Mouse (Mus musculus) liver, embryonic 16.5 days (tissue): Measurements from ENCODE around the gene Glrx2. TPM values are rescaled to one million over a fixed set of nuclear protein-coding genes. Genes with fewer than 3 reads are reported as not detected.
"Not testable (repeated sequence)": the region's sequence is repeated elsewhere in the genome, so short reads cannot be mapped to it uniquely, and the experiment has no call there.

Experiments
- ATAC-seq: fragments of 200-750 bp; cut with Nextera tagmentation; 2 replicates; pipeline ENCODE4 v1.8.0; 2017; ENCODE audit warnings: low read depth, mild to moderate bottlenecking, moderate number of reproducible peaks, moderate library complexity
- H3K27ac ChIP-seq: fragments of 300-500 bp; sonication (generic); 2 replicates; pipeline ENCODE4 v1.5.1; 2014; ENCODE audit warnings: mild to moderate bottlenecking, low read length
- H3K27me3 ChIP-seq: fragments of 300-500 bp; sonication (generic); 2 replicates; pipeline ENCODE4 v1.6.1; 2014; ENCODE audit warnings: low read depth, low read length, mixed read lengths; ENCODE audit not compliant: control insufficient read depth, insufficient read depth
- H3K36me3 ChIP-seq: fragments of 300-500 bp; sonication (generic); 2 replicates; pipeline ENCODE4 v1.6.1; 2014; ENCODE audit warnings: mild to moderate bottlenecking; ENCODE audit not compliant: control insufficient read depth, insufficient read depth
- H3K4me1 ChIP-seq: fragments of 300-500 bp; sonication (generic); 2 replicates; pipeline ENCODE4 v1.6.1; 2014; ENCODE audit warnings: low read depth, low read length, mixed read lengths; ENCODE audit not compliant: control insufficient read depth
- H3K4me2 ChIP-seq: fragments of 300-500 bp; sonication (generic); 2 replicates; pipeline ENCODE4 v1.6.1; 2014; ENCODE audit warnings: low read depth, low read length, mixed read lengths
- H3K4me3 ChIP-seq: fragments of 300-500 bp; sonication (generic); 2 replicates; pipeline ENCODE4 v1.5.1; 2014; ENCODE audit warnings: low read depth, mild to moderate bottlenecking, low read length
- H3K9ac ChIP-seq: fragments of 300-500 bp; sonication (generic); 2 replicates; pipeline ENCODE4 v1.6.1; 2014; ENCODE audit warnings: low read depth, low read length
- H3K9me3 ChIP-seq: fragments of 300-500 bp; sonication (generic); replicated peaks from 2 replicates; pipeline ENCODE4 v1.6.1; 2016; ENCODE audit warnings: low read length; ENCODE audit not compliant: control insufficient read depth
- WGBS: fragments of 180-500 bp; shearing (Covaris S2); extraction: QIAGEN DNeasy Blood & Tissue Kit; methylation state at CpG from one replicate; pipeline ENCODE4 v1.1.7; 2014; ENCODE audit not compliant: insufficient replicate concordance; 5-methylcytosine and 5-hydroxymethylcytosine counted together
- polyA plus RNA-seq: library from polyadenylated mRNA; unstranded; fragments of >200 nt; fragmentation: Nextera tagmentation; extraction: Ambion mirVana; gene quantifications from 2 replicates; pipeline ENCODE4 v1.2.1, GENCODE M21; 2015

Glrx2 gene
- 43.6 and 46.2 TPM in 2 replicates for polyA plus RNA-seq

DNA sequence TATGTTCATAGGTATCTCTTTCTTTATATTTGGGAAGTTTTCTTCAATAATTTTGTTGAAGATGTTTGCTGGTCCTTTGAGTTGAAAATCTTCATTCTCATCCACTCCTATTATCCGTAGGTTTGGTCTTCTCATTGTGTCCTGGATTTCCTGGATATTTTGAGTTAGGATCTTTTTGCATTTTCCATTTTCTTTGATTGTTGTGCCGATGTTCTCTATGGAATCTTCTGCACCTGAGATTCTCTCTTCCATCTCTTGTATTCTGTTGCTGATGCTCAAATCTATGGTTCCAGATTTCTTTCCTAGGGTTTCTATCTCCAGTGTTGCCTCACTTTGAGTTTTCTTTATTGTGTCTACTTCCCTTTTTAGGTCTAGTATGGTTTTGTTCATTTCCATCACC, at the start of gene Glrx2:
Glrx2 (plus strand) TSS at position 301 of the 400 bp plus-strand sequence.
- WGBS: no CpG with 5 or more reads among the region's 2 CpGs
- not testable (repeated sequence) for H3K27me3 ChIP-seq, H3K9ac ChIP-seq, H3K9me3 ChIP-seq, H3K36me3 ChIP-seq, H3K4me1 ChIP-seq, H3K27ac ChIP-seq, ATAC-seq, H3K4me2 ChIP-seq, H3K4me3 ChIP-seq

DNA sequence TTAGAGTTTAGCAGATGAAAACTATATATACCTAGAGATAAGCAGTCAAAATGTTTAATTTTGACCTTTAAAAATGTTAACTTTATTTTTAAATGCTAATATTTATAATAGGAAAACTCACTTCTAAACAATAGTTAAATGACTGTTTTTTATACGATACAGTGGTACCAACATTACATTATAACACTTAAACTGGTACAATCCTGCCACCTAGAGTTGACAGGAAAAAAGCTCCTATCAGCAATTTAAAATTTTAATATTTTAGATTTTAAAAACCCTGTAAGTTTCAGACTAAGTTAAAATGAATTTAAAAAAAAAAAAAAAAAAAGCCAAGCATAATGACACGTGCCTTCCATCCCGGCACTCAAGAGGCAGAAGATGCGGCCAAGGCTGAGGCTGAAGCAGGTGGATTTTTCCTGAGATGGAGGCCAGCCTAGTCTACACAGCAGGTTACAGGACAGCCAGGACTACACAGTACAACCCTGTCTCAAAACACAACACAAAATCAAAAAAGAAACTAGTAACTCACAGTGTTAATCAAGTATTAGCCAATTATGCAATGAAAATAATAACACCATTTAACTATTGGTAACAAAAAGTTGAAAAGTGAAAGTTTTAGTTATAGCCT, 40.3 kb upstream of the Glrx2 start:
- Histone ChIP-seq H3K4me1 (no peaks in the 10 kb centered on the region), H3K27me3 (no peaks in the 10 kb centered on the region), H3K36me3 (peaks cover 3% of the 10 kb centered on the region), H3K9ac (no peak overlapping the region), H3K27ac (no peak overlapping the region), H3K9me3 (no peaks in the 10 kb centered on the region), H3K4me2 (no peak overlapping the region), H3K4me3 (no peak overlapping the region)
- ATAC-seq: no peak
- 87% methylated on average over 4 of the region's 4 CpGs for WGBS

DNA sequence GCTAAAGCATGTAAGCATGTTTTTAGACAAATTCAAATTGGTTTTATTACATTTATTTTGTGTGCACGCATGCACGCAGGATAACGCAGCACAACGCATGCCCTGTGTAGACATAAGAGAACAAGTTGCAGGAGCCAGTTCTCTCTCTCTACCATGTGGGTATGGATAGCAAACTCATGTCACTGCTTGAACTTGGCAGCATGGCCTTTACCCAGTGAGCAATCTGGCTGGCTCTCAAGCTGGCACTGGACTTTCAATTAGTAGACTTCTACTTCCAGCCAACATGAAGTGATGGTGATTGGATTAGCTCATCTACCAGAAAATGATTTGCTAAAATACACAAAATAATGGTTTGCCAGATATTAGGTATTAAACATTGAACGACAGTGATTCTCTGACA, 35.0 kb upstream of the Glrx2 start:
- H3K4me1 ChIP-seq: no peaks in the 10 kb centered on the region
- no peak overlapping the region for H3K27ac ChIP-seq
- H3K27me3 ChIP-seq: no peaks in the 10 kb centered on the region
- no peak overlapping the region for H3K9ac ChIP-seq
- 89% methylated on average over 5 of the region's 5 CpGs for WGBS
- no peak overlapping the region for H3K4me3 ChIP-seq
- no peak for ATAC-seq
- peaks cover 10% of the 10 kb centered on the region for H3K36me3 ChIP-seq
- H3K9me3 ChIP-seq: no peaks in the 10 kb centered on the region
- H3K4me2 ChIP-seq: no peak overlapping the region

DNA sequence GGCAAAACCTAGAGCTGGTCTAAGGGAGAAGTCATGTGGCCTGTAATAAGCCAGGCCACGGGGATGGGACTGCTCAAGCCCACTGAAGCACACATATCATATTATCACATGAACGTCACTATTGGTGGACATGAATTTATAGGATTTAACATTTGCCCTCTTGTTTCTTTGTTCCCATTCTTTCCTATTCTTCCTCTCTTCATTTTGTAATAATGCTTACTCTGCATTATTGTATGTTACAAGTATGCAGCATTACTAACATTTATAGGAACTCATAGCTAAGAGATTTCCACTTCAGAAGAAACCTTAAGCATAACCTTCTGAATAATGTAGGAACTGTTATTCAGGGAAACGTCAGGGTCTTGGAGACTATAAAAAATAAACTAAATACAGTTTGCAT, 31.3 kb upstream of the Glrx2 start:
- 78% methylated on average over 3 of the region's 3 CpGs for WGBS
- no peak overlapping the region for H3K27ac ChIP-seq
- no peak overlapping the region for H3K4me3 ChIP-seq
- no peaks in the 10 kb centered on the region for H3K27me3 ChIP-seq
- no peak overlapping the region for H3K9ac ChIP-seq
- no peak overlapping the region for H3K4me2 ChIP-seq
- no peaks in the 10 kb centered on the region for H3K4me1 ChIP-seq
- H3K9me3 ChIP-seq: no peaks in the 10 kb centered on the region
- peaks cover 9% of the 10 kb centered on the region for H3K36me3 ChIP-seq
- ATAC-seq: no peak

DNA sequence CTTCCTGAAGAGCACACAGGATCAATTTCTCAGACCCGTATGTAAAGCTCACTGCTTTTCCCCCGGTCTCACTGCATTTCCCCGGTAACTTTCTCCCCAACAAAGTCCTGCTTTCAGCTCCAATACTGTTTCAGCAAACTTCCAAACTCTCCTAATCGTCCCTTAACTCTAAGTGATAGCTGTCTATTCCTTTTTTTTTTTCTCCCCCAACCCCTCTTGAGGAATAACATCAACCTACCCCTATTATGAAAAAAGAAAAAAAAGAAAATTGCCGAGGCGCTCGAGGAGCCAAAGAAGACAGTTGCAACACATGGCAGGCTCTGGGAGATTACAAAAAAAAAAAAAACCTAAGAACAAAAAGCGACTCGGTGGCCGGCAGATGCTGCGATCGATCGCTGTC, 14.4 kb upstream of the Glrx2 start:
- H3K9me3 ChIP-seq: no peaks in the 10 kb centered on the region
- peaks cover 9% of the 10 kb centered on the region for H3K4me1 ChIP-seq
- WGBS: under 1% methylated on average over 13 of the region's 13 CpGs
- peak overlapping the region; percentile 91 for H3K4me3 ChIP-seq
- H3K27me3 ChIP-seq: no peaks in the 10 kb centered on the region
- peaks cover 6% of the 10 kb centered on the region; the same call in 1 of the 2 replicates for H3K36me3 ChIP-seq
- peak overlapping the region; percentile 91 for H3K4me2 ChIP-seq
- ATAC-seq: no peak
- peak overlapping the region; percentile 94 for H3K9ac ChIP-seq
- H3K27ac ChIP-seq: peak overlapping the region; percentile 94

DNA sequence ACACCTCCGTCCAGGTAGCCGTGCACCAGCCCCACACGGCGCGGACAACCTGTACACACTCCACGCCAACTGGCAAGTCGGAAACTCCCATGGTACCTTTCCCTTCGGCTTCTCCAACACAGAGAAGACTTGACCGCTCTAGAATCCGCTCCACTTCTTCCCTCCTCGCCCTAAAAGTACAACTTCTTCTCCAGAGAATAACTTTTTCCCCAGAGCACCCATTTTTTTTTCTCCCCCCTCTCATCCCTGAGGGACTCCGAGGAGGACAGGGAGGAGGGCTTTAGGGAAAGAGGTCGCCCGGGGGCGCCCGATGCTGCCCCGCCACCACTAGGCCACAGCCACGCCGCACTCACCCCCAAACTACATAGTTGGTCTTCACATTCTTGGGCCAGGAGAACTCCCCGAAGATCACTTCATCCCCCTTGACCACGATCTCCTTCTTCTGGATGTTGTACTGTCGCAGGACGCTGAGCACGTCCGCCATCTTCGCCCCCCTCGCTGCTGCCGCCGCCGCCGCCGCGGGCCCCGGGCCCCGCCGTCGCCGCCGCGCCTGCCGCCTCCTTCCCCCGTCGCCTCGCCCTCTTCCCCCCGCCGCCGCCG, 13.9 kb upstream of the Glrx2 start:
- 0 out of 2 replicates have a peak, but pooled peaks cover 2% of the 10 kb centered on the region for H3K36me3 ChIP-seq
- peak; percentile 38 for ATAC-seq
- H3K9me3 ChIP-seq: no peaks in the 10 kb centered on the region
- H3K27me3 ChIP-seq: no peaks in the 10 kb centered on the region
- peak overlapping the region; percentile 91 for H3K4me3 ChIP-seq
- peak overlapping the region; percentile 94 for H3K9ac ChIP-seq
- H3K4me1 ChIP-seq: peaks cover 9% of the 10 kb centered on the region
- peak overlapping the region; percentile 94 for H3K27ac ChIP-seq
- under 1% methylated on average over 44 of the region's 48 CpGs for WGBS
- H3K4me2 ChIP-seq: peak overlapping the region; percentile 91

DNA sequence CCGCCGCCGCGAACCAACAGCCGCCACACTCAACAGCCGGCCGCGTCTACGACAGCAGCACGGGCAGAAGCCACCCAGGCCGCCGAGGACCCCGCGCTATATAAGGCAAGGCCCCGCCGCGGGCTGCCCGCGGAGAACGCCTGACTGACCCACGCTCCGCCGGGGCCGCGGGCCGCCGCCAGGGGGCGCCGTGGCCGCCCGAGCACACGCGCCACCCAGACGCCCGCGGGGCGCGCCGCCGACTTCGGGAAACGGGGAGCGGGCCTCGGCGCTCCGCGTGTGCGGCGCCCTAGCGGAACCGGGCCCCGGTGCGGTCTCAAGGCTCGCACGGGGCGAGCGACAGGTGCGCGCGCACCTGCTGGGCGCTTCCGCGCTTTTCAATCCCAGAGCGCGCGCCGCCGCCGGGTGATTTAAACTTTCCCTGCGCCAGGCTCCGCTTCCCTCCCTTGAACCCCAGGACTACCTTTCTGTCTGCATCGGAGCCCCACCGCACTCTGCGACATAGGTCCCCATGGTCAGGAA, 13.3 kb upstream of the Glrx2 start, which contains the start of gene Cdc73:
Cdc73 (minus strand) TSS at position 153 of the 522 bp plus-strand sequence.
- Histone ChIP-seq H3K4me2 (peak within 1 kb of the TSS; percentile 97), H3K27me3 (no peaks in the 10 kb centered on the region), H3K4me1 (peaks cover 9% of the 10 kb centered on the region), H3K27ac (peak within 1 kb of the TSS; percentile 94), H3K36me3 (0 out of 2 replicates have a peak, but pooled peaks cover 2% of the 10 kb centered on the region), H3K9me3 (no peaks in the 10 kb centered on the region), H3K4me3 (peak within 1 kb of the TSS; percentile 91), H3K9ac (peak within 1 kb of the TSS; percentile 94)
- under 1% methylated on average over 51 of the region's 74 CpGs for WGBS
- ATAC-seq: peak; percentile 99

DNA sequence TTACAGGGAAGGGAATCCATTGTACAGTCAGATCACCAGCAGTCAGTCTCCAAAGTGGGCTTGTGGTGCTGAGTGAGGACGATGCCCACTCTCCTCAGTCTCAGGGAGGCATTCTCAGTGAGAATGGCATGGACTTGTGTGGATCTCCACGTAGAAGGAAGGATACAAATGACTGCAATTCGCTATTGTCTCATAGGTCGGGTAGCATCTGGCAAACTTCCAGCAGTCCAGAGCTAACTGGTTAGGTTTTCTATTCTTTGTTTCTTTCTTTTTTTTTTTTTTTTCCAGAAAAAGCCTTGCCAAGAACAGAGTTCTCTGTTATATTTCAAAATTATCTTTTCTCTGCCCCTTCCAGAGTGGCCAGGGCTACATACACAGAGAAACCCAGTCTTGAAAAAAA, 9.1 kb upstream of the Glrx2 start:
- peaks cover 8% of the 10 kb centered on the region for H3K4me1 ChIP-seq
- ATAC-seq: no peak
- H3K36me3 ChIP-seq: no peaks in the 10 kb centered on the region
- H3K4me2 ChIP-seq: no peak overlapping the region
- no peak overlapping the region for H3K27ac ChIP-seq
- 54% methylated on average over 4 of the region's 4 CpGs for WGBS
- no peaks in the 10 kb centered on the region for H3K27me3 ChIP-seq
- H3K9me3 ChIP-seq: no peaks in the 10 kb centered on the region
- no peak overlapping the region for H3K9ac ChIP-seq
- no peak overlapping the region for H3K4me3 ChIP-seq

DNA sequence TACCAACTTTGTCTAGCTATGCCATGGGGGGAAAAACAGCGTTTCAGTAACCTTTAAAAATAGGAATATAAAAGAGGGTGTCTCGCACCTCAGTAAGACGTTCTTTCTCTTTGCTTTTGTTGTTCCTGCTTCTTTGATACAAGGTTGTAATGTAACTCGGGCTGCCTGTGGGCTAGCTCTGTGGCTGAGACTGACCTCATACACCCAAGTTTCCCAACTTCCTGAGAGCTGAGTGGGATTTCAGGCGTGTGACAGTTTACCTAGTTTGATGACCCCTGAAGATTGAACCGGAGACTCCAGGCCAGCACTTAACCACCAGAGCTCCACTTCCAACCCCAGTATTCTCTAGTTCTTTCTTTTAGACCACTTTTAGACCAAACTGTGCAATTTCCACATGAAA, 7.8 kb upstream of the Glrx2 start:
- Histone ChIP-seq H3K4me1 (peaks cover 4% of the 10 kb centered on the region), H3K36me3 (no peaks in the 10 kb centered on the region), H3K9ac (no peak overlapping the region), H3K4me3 (no peak overlapping the region), H3K4me2 (no peak overlapping the region), H3K27ac (no peak overlapping the region), H3K9me3 (no peaks in the 10 kb centered on the region), H3K27me3 (no peaks in the 10 kb centered on the region)
- no peak for ATAC-seq
- 45% methylated on average over 6 of the region's 6 CpGs for WGBS
